Mouse (Mus musculus): ENCODE data around the gene Lhx2.

Gene Lhx2

GRCm38 (mm10) chr2:38405356-38405755, 66.3 kb downstream of the Lhx2 start:
- DNase-seq (ENCODE audit: low spot score in 2 of 2): no peak

- peak in 1 of 2 experiments; percentile 26 for DNase-seq (ENCODE audit: low spot score in 2 of 2)
Observed at GRCm38 (mm10) chr2:38409309-38409708, 70.2 kb downstream of the Lhx2 start.

GRCm38 (mm10) chr2:38410227-38410626, 71.1 kb downstream of the Lhx2 start:
- DNase-seq (ENCODE audit: low spot score in 2 of 2): peak in 1 of 2 experiments; percentile 47

- no peak for DNase-seq (ENCODE audit: low spot score in 2 of 2)
Observed at GRCm38 (mm10) chr2:38412599-38413177, 73.6 kb downstream of the Lhx2 start.

GRCm38 (mm10) chr2:38417970-38418369, 78.9 kb downstream of the Lhx2 start:
- no peak for DNase-seq (ENCODE audit: low spot score in 2 of 2)

All from right cerebral cortex, adult 2 months (tissue).